Mouse (Mus musculus) MEL (cell line): Measurements from ENCODE around the gene Aldh5a1.

Experiments used
- CTCF ChIP-seq, 3 experiments: IDR thresholded peaks in 2 of 3; conservative IDR thresholded peaks in 1 of 3; 2 replicates each; pipeline ENCODE4 v1.5.1; 2011 to 2012; ENCODE audit warnings: low read length in 3 of 3, low read depth in 2 of 3, mild to moderate bottlenecking in 2 of 3, improper control_type of control experiment in 1 of 3, inconsistent platforms in 1 of 3, mixed read lengths in 1 of 3, moderate library complexity in 1 of 3; ENCODE audit not compliant: control insufficient read depth in 1 of 3, insufficient read depth in 1 of 3, poor library complexity in 1 of 3, severe bottlenecking in 1 of 3
- ELF1 ChIP-seq: IDR thresholded peaks from 2 replicates; pipeline ENCODE4 v1.6.1; 2014; ENCODE audit warnings: low read depth, mild to moderate bottlenecking, inconsistent platforms, low read length, improper control_type of control experiment, moderate library complexity
- GABPA ChIP-seq: IDR thresholded peaks from 2 replicates; pipeline ENCODE4 v1.6.1; 2012; ENCODE audit warnings: low read depth, mild to moderate bottlenecking, inconsistent platforms, low read length, improper control_type of control experiment, moderate library complexity
- KAT2A ChIP-seq: conservative IDR thresholded peaks from 2 replicates; pipeline ENCODE4 v1.6.1; 2012; ENCODE audit warnings: low read depth, low read length, improper control_type of control experiment, inconsistent platforms
- MAX ChIP-seq: IDR thresholded peaks from 2 replicates; pipeline ENCODE4 v1.6.1; 2011; ENCODE audit warnings: low read length, improper control_type of control experiment
- MXI1 ChIP-seq: IDR thresholded peaks from 2 replicates; pipeline ENCODE4 v1.6.1; 2011; ENCODE audit warnings: mild to moderate bottlenecking, low read depth, low read length, improper control_type of control experiment
- POLR2A ChIP-seq, 2 experiments: IDR thresholded peaks; 2 replicates each; pipeline ENCODE4 v1.6.1; 2011 to 2012; ENCODE audit warnings: low read length in 2 of 2, mild to moderate bottlenecking in 2 of 2, control low read depth in 1 of 2, improper control_type of control experiment in 1 of 2, low read depth in 1 of 2, moderate library complexity in 1 of 2; ENCODE audit not compliant: control insufficient read depth in 1 of 2, insufficient read depth in 1 of 2, poor library complexity in 1 of 2
- RAD21 ChIP-seq: IDR thresholded peaks from 2 replicates; pipeline ENCODE4 v1.6.1; 2011; ENCODE audit warnings: mild to moderate bottlenecking, low read depth, low read length, improper control_type of control experiment
- UBTF ChIP-seq: IDR thresholded peaks from 2 replicates; pipeline ENCODE4 v1.6.1; 2012; ENCODE audit warnings: low read depth, mild to moderate bottlenecking, inconsistent platforms, low read length, improper control_type of control experiment, moderate library complexity, borderline replicate concordance; ENCODE audit not compliant: insufficient read depth
- ZKSCAN1 ChIP-seq: IDR thresholded peaks from 2 replicates; pipeline ENCODE4 v1.6.1; 2012; ENCODE audit warnings: low read depth, mild to moderate bottlenecking, inconsistent platforms, low read length, improper control_type of control experiment, moderate library complexity

GRCm38 (mm10) chr13:24862520-24862919 is 74.9 kb downstream of the Aldh5a1 start:
- TF ChIP-seq RAD21 (peak; percentile 43), UBTF (no peak), CTCF (IDR thresholded peaks at IDR 0.05 in 2 of 3, conservative IDR thresholded peaks at IDR 0.05 in 1 of 3; ENCODE audit: control insufficient read depth in 1 of 3, insufficient read depth in 1 of 3, low read depth in 2 of 3, low read length in 3 of 3, poor library complexity in 1 of 3, severe bottlenecking in 1 of 3) (peak; percentile 67 to 72 (median 68)), MXI1 (no peak), ZKSCAN1 (no peak), POLR2A (IDR thresholded peaks at IDR 0.05; ENCODE audit: control insufficient read depth in 1 of 2, insufficient read depth in 1 of 2, low read depth in 1 of 2, low read length in 2 of 2, poor library complexity in 1 of 2) (no peak), ELF1 (no peak), MAX (no peak), KAT2A (no peak), GABPA (no peak)
